Mouse (Mus musculus): ENCODE results near the gene Fam189b. TPM values are rescaled to one million over a fixed set of nuclear protein-coding genes. Genes with fewer than 3 reads are reported as not detected.

Gene Fam189b
- polyA plus RNA-seq, 1 experiment from 2014 or later: 43.6 TPM

- no peak overlapping the region for H3K4me2 ChIP-seq (replicated peaks; ENCODE audit: low read depth, low read length)
- no peak for ATAC-seq (ENCODE audit: low FRiP score, low TSS enrichment)
- H3K9me3 ChIP-seq (ENCODE audit: low read length): no peaks in the 10 kb centered on the region
- no peak overlapping the region for H3K4me3 ChIP-seq (ENCODE audit: low read length)
- peaks cover 44% of the 10 kb centered on the region for H3K4me1 ChIP-seq (ENCODE audit: insufficient read depth, low read length)
- H3K27me3 ChIP-seq (ENCODE audit: insufficient read depth, low read length): no peaks in the 10 kb centered on the region
- peaks cover 33% of the 10 kb centered on the region for H3K36me3 ChIP-seq (ENCODE audit: insufficient read depth, low read length)
- 91% methylated on average over 27 of the region's 27 CpGs for WGBS
- H3K27ac ChIP-seq (ENCODE audit: low read length): no peak overlapping the region
- H3K9ac ChIP-seq (replicated peaks; ENCODE audit: low read length): no peak overlapping the region
Observed at GRCm38 (mm10) chr3:89181749-89182500, 1.0 kb upstream of the Fam189b start.

DNA sequence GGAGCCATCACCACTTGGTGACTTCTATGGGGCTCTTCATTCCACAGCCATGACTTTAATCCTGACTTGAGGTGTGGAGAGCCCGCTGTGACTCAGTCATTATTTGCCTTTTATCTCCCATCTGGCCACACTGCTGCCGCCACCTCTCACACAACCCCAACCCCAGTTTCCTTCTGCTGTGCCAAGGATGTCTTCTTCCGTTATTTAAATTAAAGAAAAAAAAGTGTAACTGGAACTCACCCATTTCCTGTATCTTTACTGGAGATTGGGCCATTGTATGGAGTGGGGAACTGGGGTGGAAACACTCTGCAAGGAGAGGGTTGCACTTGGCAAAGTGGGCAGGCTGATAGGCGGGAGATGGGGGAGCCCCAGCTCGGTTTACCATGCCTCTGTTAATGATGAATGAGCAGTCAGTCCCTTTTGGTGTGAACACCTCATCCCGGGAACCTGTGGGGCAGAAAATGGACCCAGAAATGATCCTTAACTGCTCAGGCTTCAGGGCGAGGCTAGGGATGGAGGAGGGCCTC is 349 bp upstream of the Fam189b start:
- peak overlapping the region; percentile 71; the same call in 1 of the 2 replicates for H3K4me3 ChIP-seq (ENCODE audit: low read length)
- 42% methylated on average over 7 of the region's 7 CpGs for WGBS
- peaks cover 49% of the 10 kb centered on the region for H3K4me1 ChIP-seq (ENCODE audit: insufficient read depth, low read length)
- no peak overlapping the region; the same call in 1 of the 2 replicates for H3K9ac ChIP-seq (replicated peaks; ENCODE audit: low read length)
- H3K27me3 ChIP-seq (ENCODE audit: insufficient read depth, low read length): no peaks in the 10 kb centered on the region
- H3K4me2 ChIP-seq (replicated peaks; ENCODE audit: low read depth, low read length): peak overlapping the region; percentile 97
- peak; percentile 18 for ATAC-seq (ENCODE audit: low FRiP score, low TSS enrichment)
- H3K27ac ChIP-seq (ENCODE audit: low read length): no peak overlapping the region
- H3K36me3 ChIP-seq (ENCODE audit: insufficient read depth, low read length): peaks cover 35% of the 10 kb centered on the region
- H3K9me3 ChIP-seq (ENCODE audit: low read length): no peaks in the 10 kb centered on the region

DNA sequence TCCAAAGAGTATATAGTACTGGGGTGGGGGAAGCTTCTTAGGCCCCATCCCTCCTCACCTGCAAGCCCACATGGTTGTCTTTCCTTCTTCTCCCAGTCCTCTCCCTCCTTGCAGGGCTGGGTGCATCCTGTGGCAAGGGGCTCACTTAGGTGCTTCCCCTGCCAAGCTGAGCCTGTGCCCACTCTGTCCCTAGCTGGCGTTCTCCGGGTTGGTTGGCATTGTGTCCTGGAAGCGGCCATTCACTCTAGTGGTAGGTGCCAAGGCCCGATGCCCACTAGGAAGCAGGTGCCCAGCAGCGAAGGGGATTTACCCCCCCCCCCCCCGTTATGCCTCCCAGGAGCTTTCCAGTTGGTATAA is 994 bp downstream of the Fam189b start:
- Histone ChIP-seq H3K4me3 (ENCODE audit: low read length) (peak overlapping the region; percentile 71), H3K27ac (ENCODE audit: low read length) (peak overlapping the region; percentile 78), H3K27me3 (ENCODE audit: insufficient read depth, low read length) (no peaks in the 10 kb centered on the region), H3K4me2 (replicated peaks; ENCODE audit: low read depth, low read length) (peak overlapping the region; percentile 97), H3K9me3 (ENCODE audit: low read length) (no peaks in the 10 kb centered on the region), H3K36me3 (ENCODE audit: insufficient read depth, low read length) (peaks cover 35% of the 10 kb centered on the region), H3K9ac (replicated peaks; ENCODE audit: low read length) (peak overlapping the region; percentile 92), H3K4me1 (ENCODE audit: insufficient read depth, low read length) (peaks cover 55% of the 10 kb centered on the region)
- ATAC-seq (ENCODE audit: low FRiP score, low TSS enrichment): no peak
- 61% methylated on average over 6 of the region's 6 CpGs for WGBS

DNA sequence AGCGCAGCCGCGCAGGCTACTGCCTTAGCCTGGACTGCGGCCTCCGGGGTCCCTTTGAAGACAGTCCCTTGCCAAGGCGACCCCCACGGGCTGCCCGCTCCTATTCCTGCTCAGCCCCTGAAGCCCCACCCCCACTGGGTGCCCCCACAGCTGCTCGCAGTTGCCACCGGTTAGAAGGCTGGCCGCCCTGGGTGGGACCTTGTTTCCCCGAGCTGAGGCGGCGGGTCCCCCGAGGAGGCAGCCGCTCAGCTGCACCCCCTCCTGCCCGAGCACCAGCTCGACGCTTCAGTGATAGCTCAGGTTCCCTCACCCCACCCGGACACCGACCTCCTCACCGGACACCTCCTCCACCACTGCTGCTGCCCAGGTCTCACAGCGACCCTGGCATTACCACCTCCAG is 4.3 kb downstream of the Fam189b start:
- no peaks in the 10 kb centered on the region for H3K27me3 ChIP-seq (ENCODE audit: insufficient read depth, low read length)
- WGBS: 31% methylated on average over 23 of the region's 23 CpGs
- peak overlapping the region; percentile 52 for H3K9ac ChIP-seq (replicated peaks; ENCODE audit: low read length)
- peaks cover 53% of the 10 kb centered on the region for H3K4me1 ChIP-seq (ENCODE audit: insufficient read depth, low read length)
- no peaks in the 10 kb centered on the region for H3K9me3 ChIP-seq (ENCODE audit: low read length)
- peak overlapping the region; percentile 33 for H3K4me2 ChIP-seq (replicated peaks; ENCODE audit: low read depth, low read length)
- H3K36me3 ChIP-seq (ENCODE audit: insufficient read depth, low read length): peaks cover 5% of the 10 kb centered on the region; the same call in 1 of the 2 replicates
- 0 out of 2 replicates have a peak overlapping the region, but pooled peaks have one; percentile 37 for H3K27ac ChIP-seq (ENCODE audit: low read length)
- no peak overlapping the region for H3K4me3 ChIP-seq (ENCODE audit: low read length)
- ATAC-seq (ENCODE audit: low FRiP score, low TSS enrichment): no peak

GRCm38 (mm10) chr3:89187690-89188477 is 4.9 kb downstream of the Fam189b start:
- peak overlapping the region; percentile 37; the same call in 1 of the 2 replicates for H3K27ac ChIP-seq (ENCODE audit: low read length)
- H3K4me3 ChIP-seq (ENCODE audit: low read length): no peak overlapping the region
- H3K4me1 ChIP-seq (ENCODE audit: insufficient read depth, low read length): peaks cover 50% of the 10 kb centered on the region
- H3K27me3 ChIP-seq (ENCODE audit: insufficient read depth, low read length): no peaks in the 10 kb centered on the region
- no peak for ATAC-seq (ENCODE audit: low FRiP score, low TSS enrichment)
- H3K9me3 ChIP-seq (ENCODE audit: low read length): no peaks in the 10 kb centered on the region
- H3K9ac ChIP-seq (replicated peaks; ENCODE audit: low read length): peak overlapping the region; percentile 52
- 0 out of 2 replicates have a peak, but pooled peaks cover 2% of the 10 kb centered on the region for H3K36me3 ChIP-seq (ENCODE audit: insufficient read depth, low read length)
- H3K4me2 ChIP-seq (replicated peaks; ENCODE audit: low read depth, low read length): peak overlapping the region; percentile 33; the same call in 1 of the 2 replicates
- 59% methylated on average over 18 of the region's 18 CpGs for WGBS

DNA sequence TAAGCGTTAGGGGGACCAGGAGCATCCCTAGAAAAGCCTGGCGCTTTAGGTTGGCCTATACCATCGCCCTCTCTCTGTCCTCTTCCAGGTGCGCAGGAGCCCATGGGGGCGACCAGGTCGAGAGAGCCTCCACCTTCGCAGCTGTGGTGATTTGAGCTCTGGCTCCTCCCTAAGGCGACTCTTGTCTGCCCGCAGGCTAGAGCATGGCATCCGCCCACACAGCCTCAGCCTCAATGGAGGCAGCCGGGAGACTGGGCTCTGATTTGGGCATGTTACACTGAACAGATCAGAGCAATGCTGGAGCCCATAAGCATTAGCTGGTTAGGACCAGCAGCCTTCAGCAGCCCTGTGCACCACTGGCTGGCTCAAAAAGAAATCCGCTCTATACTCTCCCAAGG is 5.5 kb downstream of the Fam189b start:
- no peak overlapping the region for H3K4me3 ChIP-seq (ENCODE audit: low read length)
- 56% methylated on average over 12 of the region's 12 CpGs for WGBS
- 0 out of 2 replicates have a peak, but pooled peaks have one; percentile 5 for ATAC-seq (ENCODE audit: low FRiP score, low TSS enrichment)
- H3K36me3 ChIP-seq (ENCODE audit: insufficient read depth, low read length): 0 out of 2 replicates have a peak, but pooled peaks cover 2% of the 10 kb centered on the region
- peak overlapping the region; percentile 37; the same call in 1 of the 2 replicates for H3K27ac ChIP-seq (ENCODE audit: low read length)
- 0 out of 2 replicates have a peak overlapping the region, but pooled peaks have one; percentile 17 for H3K9ac ChIP-seq (replicated peaks; ENCODE audit: low read length)
- no peaks in the 10 kb centered on the region for H3K27me3 ChIP-seq (ENCODE audit: insufficient read depth, low read length)
- no peaks in the 10 kb centered on the region for H3K9me3 ChIP-seq (ENCODE audit: low read length)
- peak overlapping the region; percentile 25; the same call in 1 of the 2 replicates for H3K4me2 ChIP-seq (replicated peaks; ENCODE audit: low read depth, low read length)
- peaks cover 49% of the 10 kb centered on the region for H3K4me1 ChIP-seq (ENCODE audit: insufficient read depth, low read length)

DNA sequence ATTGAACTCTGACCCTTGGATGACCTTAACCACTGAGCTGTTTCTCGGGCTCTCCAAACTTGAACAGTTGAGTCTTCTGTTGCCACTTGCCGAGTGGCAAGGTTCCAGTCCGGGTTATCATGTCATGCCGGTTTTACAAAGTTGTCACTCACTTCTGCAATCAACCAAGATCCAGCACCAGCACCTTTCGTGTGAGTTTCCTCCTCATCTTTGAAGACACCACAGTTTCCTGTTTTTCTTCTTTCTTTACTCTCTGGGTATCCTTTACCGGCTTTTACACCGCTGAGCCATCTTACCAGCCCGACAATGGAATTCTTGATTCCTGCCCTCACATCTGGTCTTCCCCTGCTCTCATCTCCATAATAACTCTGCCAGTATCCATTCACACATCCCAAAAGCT is 7.5 kb downstream of the Fam189b start:
- Histone ChIP-seq H3K9ac (replicated peaks; ENCODE audit: low read length) (no peak overlapping the region), H3K4me1 (ENCODE audit: insufficient read depth, low read length) (peaks cover 30% of the 10 kb centered on the region), H3K4me3 (ENCODE audit: low read length) (no peak overlapping the region), H3K4me2 (replicated peaks; ENCODE audit: low read depth, low read length) (no peak overlapping the region), H3K36me3 (ENCODE audit: insufficient read depth, low read length) (0 out of 2 replicates have a peak, but pooled peaks cover 2% of the 10 kb centered on the region), H3K9me3 (ENCODE audit: low read length) (no peaks in the 10 kb centered on the region), H3K27me3 (ENCODE audit: insufficient read depth, low read length) (no peaks in the 10 kb centered on the region), H3K27ac (ENCODE audit: low read length) (no peak overlapping the region)
- 83% methylated on average over 8 of the region's 8 CpGs for WGBS
- no peak for ATAC-seq (ENCODE audit: low FRiP score, low TSS enrichment)

- H3K4me1 ChIP-seq (ENCODE audit: insufficient read depth, low read length): peaks cover 15% of the 10 kb centered on the region
- 74% methylated on average over 1 of the region's 1 CpGs for WGBS
- H3K4me2 ChIP-seq (replicated peaks; ENCODE audit: low read depth, low read length): no peak overlapping the region
- H3K4me3 ChIP-seq (ENCODE audit: low read length): no peak overlapping the region
- H3K27me3 ChIP-seq (ENCODE audit: insufficient read depth, low read length): no peaks in the 10 kb centered on the region
- H3K9ac ChIP-seq (replicated peaks; ENCODE audit: low read length): no peak overlapping the region
- no peak for ATAC-seq (ENCODE audit: low FRiP score, low TSS enrichment)
- no peaks in the 10 kb centered on the region for H3K9me3 ChIP-seq (ENCODE audit: low read length)
- H3K36me3 ChIP-seq (ENCODE audit: insufficient read depth, low read length): no peaks in the 10 kb centered on the region
- no peak overlapping the region for H3K27ac ChIP-seq (ENCODE audit: low read length)
Observed at GRCm38 (mm10) chr3:89193351-89193750, 10.4 kb downstream of the Fam189b start.

GRCm38 (mm10) chr3:89193853-89194252 is 10.9 kb downstream of the Fam189b start:
- Histone ChIP-seq H3K27me3 (ENCODE audit: insufficient read depth, low read length) (no peaks in the 10 kb centered on the region), H3K4me3 (ENCODE audit: low read length) (no peak overlapping the region), H3K36me3 (ENCODE audit: insufficient read depth, low read length) (no peaks in the 10 kb centered on the region), H3K27ac (ENCODE audit: low read length) (no peak overlapping the region), H3K9ac (replicated peaks; ENCODE audit: low read length) (no peak overlapping the region), H3K4me1 (ENCODE audit: insufficient read depth, low read length) (peaks cover 10% of the 10 kb centered on the region), H3K9me3 (ENCODE audit: low read length) (no peaks in the 10 kb centered on the region), H3K4me2 (replicated peaks; ENCODE audit: low read depth, low read length) (no peak overlapping the region)
- WGBS: 93% methylated on average over 2 of the region's 2 CpGs
- no peak for ATAC-seq (ENCODE audit: low FRiP score, low TSS enrichment)

Measured in kidney, embryonic 16.5 days (tissue).